Mouse (Mus musculus): ENCODE data around the gene Rbm47.

Rbm47 gene

DNA sequence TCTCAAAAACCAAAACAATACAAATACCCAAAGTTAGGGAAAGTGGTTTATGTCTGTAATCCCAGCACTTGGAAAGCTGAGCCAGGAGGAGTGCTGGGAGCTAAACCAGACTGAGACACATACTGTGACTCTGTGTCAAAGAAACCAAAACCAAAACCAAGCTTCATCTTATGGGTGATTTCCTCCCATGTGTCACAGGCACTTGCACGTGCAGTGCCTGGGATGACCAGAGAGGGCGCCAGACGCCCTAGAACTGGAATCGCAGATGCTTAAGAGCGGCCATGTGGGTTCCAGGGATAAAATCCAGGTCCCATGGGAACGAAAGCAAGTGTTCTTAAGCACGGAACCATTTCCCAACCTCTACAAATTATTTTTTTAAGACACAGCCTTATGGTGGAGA lies 89.6 kb downstream of the Rbm47 start:
- DNase-seq: peak; percentile 63

DNA sequence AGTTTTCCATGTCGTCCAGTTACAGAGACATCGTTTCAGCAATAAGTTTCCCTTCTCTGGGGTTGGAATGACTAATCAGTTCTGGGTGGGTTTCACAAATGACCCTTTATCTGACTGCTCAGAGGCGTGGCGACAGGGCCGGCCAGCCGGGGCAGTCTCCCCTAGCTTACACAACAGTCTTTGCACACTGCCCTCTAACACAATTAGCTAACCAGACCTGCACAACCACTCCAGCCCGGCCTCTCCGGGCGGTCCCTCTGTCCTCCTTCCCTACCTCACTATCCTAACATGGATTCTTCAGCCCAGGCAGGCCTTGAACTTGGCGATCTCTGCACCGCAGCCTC lies 90.7 kb downstream of the Rbm47 start:
- peak; percentile 68 for DNase-seq

DNA sequence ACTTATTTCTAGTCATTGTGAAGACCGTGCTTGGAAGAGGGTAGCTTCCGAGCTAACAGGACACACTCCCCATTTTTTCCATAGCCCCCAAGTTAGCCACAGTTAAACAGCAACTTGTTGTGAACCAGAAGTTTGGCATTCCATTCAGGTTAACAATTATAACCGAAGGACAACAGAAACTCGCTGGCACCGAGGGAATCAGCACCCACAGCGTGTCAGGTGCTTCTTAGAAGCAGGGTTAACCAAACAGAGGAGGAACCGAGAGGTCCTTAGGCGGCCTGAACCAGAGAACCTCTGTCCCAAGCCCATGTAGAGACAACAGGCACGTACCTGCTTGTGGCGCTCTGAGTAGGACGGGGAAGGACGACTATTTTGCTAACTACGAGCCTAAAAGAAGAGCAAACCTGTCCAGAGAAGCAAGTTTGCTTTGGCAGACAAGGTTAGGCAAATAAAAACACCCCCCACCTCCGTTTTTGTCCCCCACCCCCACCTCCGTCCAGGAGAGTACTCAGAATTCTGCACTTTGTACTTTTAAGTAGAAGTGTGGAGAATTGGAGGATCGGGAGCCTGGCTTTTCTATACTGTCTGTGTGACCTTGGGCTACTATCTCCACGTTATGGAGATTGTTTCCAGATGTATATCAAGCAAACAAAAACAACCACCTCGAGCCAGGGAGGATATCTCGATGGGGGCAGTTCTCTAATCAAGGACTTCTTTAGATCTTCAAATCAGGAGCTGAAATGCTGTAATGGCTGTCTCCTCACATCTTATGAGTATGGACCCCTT lies 91.3 kb downstream of the Rbm47 start:
- peak; percentile 87 for DNase-seq

DNA sequence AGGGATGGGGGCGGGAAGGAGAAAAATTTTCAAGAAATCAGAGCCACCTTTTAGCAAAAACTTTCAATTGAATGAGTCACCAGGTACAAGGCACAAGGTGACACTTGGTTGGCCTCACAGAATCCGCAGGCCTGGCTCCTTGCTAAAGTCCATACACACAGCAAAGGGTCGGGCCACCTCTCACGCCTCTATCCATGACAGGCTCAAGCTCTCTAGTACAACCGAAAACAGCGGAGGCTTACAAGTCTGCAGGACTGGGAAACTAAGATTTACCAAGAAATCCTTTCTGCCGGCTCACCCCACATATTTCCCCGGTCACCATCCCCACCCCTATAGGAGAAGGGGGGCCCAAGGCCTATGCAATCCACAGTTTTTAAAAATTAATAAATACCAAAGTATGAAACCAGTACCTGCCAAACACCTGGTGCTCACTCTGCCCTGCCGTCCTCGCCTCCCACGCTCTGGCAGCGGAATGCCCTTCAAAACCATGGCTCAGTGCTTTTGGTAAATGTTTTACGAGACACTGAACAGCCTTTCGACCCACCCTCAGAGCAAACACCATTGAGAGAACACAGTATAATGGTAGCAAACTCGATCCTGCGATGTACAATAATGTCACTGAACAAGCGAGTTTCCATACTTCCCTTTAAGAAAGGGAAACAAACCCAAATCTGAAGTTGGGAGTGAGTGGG lies 92.2 kb downstream of the Rbm47 start:
- peak; percentile 89 for DNase-seq

DNA sequence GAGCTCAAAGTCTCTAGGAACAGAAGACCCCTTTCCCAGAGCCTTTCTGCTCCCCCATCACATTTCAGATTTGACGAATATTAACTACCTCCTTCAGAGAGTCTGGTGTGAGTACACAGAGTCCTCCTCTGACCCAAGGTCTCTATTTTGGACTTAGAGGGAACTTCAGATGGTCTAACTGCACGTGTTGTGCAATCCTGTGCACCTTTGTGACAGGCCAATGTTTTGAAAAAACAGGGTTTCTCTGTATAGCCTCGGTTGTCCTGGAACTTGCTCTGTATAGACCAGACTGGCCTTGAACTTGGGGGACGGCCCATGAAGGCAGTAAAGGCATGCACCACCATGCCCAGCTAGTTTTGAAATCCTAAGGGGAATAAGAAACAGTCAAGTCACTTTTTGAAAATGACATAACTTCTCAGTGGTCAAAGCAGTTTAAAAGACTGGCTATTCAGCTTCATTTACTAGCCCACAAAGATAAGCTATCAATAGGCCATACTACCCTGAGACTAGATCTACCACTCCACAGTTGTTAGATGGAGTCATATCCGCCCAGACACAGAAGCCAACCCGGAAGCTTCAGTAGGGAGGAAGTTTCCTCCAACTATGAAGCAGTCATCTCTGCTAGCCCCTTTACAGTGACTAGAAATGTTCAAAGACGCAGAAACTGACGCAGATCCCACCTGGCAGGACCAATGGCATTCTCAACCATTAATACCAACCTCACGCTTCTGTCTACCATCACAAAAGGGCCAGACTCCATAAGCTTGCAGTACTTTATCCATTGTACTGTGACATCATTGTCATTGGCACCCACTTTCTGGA lies 93.3 kb downstream of the Rbm47 start:
- DNase-seq: peak; percentile 58

DNA sequence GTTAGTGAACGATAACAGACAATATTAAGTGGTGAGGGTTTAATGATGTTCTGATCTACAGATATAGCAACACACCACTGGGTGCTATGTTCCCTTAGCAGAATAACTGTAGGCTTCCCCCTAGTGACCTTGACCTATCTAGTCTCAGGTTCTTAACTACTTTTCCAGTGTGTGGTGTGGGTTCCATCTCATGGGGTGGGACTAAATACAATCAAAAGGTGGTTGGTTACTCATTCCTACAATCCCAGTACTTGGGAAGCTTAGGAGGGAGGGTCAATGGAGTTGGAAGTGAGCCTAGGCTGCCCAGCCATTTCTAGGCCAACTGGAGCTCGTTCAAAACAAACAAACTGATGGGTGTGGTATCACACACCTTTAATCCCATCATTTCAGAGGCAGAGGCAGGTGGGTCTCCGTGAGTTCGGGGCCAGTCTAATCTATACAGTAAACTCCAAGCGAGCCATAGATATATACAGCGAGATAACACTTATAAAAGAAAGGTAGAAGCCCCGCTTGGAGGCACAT lies 94.4 kb downstream of the Rbm47 start:
- DNase-seq: peak; percentile 59

DNA sequence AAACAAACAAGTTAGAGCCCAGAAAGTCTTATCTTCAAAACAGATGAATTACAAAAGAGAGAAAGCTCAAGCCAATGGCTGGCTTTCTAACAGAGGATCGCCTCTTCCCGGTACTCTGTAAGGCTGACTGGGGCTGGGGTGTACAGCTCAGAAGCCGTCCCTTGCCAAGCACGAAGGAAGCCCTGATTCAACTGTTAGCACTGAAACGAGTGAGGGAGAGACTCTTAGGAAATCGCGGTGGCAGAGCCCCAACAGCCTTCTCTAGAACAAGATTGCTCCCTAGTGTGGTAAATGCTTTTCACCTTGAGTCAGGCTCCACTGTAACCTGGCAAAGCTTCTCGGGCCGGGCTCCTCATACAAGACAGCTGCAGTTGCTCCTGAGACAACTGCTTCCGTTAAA lies 95.5 kb downstream of the Rbm47 start:
- DNase-seq: peak; percentile 64

DNA sequence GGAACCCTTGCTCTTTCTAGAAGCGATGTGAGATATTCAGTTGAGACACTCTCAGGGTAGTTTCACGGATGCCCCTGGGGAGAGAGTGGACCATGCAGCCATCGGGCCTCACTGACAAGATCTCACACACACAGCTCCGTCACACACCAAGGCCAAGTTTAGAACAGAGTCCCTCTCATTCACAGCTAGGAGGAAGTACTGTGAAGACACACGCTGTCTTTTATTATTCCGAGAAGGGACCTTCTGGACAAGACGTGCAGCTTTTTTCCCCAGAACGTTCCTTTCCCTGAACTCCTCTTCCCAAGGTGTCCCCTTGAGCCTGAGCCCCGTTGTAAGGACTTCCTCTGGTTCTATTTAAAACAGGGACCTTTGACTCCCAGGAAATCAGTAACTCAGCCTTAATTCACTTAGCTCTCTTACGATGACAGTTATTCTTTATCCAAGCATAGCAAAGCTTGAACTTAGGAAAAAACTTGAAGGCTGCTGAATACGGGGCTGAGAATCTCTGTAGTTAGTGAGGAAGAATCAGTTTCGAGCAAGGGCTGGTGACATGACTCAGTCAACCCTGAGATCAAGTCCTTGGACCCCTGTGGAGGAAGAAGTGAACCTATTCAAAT lies 96.1 kb downstream of the Rbm47 start:
- peak; percentile 56 for DNase-seq

DNA sequence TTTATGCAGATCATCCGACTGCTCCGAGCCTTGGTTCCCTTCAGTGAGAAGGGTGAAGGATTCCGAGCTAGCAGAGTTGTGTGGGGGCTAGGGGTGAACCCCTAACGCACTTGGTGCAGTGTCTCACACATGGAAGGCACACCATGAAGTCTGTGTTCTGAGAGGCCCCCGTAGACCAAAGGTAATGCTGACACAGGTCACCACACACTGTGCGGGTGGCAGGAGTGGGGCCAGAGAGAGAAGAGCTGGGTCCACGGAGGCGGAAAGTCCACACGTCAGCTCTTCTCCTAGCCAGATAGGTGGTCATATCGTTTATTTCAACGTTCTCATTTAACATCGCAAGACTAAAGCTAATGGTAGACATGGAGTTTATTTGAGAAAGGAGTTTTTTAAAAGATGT lies 97.0 kb downstream of the Rbm47 start:
- DNase-seq: peak; percentile 59

DNA sequence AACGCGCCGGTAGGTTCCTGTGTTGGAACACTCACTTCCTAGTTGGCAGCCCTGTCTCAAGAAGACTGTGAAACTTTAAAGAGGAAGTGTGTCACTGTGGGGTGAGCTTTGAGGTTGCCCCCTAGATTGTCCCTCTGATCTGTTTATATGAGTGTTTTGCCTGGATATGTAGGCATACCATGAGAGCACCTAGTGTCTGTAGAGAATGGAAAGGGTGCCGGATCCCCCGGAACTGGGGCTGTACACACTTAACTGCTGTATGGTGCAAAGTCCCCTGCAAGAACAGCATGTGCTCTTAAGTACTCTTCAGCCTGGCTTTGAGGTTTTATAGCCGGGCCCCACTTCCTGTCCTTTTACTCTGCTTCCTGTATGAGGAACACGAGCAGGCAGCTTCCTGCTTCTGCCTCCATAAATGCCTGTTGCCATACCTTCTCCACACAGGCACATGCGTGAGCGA lies 97.9 kb downstream of the Rbm47 start:
- peak; percentile 65 for DNase-seq

DNA sequence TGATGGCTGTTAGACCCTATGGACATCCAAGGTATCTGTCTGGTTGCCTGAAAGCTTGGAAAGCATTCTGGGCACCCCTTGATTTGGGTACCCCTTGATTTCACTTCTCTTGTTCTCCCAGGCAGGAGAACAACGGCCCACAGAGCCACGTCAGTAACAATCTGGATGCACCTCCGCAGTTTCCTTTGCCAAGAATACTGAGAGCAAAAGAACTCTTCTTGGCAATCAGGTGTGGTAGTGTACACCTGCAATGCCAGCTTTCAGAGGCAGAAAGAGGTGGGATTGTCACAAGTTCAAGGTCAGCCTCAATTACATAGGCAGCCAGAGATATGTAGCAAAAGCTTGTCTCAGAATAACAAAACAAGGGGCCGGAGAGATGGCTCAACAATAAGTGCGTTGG lies 98.7 kb downstream of the Rbm47 start:
- DNase-seq: no peak

DNA sequence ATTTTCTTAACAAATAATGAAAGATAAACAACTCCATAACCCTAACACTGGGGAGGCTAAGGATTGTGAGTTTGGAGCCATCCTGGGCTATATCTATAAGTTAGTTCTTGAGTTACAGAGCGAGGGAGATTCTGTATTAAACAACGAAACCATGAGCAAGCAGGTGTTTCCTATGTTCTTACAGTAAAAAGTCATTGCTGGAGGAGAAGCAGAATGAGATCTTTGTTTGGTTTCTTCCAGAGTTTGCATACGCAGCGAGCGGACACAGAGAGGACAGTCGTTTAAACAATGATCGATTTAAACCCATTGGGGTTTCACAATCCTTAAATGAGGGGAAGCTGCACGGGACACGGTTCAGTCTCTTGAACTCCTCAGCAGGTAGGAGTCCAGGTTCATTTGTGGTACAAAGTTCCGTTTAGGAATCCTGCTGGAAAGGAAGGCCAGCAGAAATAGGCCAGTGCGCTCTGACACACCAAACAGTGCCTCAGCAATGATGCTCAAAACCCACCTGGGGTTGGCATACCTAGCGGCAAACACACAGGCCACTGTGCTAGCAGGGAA lies 99.2 kb downstream of the Rbm47 start:
- DNase-seq: no peak

DNA sequence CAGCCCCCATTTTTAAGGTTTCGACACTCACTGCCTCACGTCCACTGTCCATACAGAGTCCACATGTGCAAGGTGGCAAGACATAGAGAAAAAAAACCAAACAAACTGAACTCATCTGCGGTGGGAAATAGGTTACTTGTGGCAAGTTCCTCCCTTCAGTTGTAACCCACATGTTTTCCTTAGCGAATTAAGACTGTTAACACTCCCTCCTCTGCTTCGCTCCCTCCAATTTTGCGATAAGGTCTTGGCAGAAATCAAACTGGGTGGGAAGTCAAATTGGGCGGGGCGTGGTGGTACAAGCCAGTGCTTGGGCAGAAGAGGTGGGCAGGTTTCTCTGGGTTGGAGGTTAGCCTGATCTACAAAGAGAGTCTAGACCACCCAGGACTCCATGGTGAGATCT lies 101.2 kb downstream of the Rbm47 start:
- no peak for DNase-seq

DNA sequence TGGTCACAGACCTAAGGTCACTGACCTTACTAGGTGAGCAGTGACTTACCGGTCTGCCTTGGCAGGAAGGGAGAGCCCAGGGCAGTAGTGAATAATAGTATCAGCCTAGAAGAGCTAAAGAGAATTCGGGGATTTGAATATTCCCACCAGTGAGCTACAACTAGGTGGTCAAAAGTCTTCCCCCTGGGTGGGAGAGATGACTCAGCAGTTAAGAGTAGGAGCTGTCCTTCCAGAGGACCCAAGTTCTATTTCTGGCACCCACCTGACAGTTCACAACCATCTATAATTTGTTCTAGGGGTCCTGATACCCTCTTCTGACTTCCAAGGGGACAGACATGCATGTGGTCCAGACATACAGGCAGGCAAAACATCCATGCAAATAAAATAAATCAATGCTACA lies 102.6 kb downstream of the Rbm47 start:
- DNase-seq: no peak

DNA sequence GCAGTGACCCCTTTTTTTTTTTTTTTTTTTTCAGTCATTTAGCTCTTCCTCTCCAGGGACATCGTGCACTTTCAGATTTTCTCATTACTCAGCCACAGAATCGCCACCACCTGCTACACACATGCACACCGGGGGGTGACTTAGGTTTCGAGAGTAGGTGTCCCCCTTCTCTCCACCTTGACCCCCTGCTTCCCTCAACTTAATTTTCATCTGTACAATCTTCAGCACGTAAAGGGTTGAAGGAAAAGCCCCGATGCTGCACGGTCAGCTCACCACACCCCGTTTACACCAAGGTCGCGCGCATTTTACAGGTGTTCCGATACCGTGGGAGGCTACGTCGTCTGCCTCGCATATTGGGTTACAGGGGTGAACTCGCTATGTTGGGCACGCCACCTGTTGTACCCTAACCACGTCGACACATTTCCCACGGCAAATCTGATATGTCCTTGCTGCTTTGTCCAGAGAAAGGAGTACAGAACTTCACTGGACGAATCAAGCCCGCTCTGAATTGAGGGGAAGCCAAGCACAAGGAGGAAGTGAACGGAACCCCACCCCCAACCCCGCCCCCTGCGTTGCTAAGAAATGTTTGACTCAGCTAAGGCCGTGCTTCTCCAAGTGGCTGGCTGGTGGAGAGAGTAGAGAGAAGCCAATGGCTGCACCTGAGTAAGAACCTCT lies 103.3 kb downstream of the Rbm47 start:
- peak; percentile 70 for DNase-seq

DNA sequence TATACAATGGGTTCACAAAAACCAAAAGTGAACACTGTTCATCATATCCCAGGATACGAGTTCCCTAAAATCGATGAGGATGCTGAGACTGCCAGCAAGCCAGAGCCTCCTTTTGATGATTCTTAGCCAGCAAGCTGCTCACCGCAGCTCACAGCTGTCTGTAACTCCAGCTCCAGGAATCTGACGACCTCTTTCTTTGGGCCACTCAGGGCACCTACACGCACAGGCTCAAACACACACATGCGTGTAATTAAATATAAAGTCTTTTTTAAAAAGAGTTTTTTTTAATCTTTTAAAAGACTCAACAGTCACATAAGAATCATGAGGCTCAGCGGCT lies 103.8 kb downstream of the Rbm47 start:
- no peak for DNase-seq

DNA sequence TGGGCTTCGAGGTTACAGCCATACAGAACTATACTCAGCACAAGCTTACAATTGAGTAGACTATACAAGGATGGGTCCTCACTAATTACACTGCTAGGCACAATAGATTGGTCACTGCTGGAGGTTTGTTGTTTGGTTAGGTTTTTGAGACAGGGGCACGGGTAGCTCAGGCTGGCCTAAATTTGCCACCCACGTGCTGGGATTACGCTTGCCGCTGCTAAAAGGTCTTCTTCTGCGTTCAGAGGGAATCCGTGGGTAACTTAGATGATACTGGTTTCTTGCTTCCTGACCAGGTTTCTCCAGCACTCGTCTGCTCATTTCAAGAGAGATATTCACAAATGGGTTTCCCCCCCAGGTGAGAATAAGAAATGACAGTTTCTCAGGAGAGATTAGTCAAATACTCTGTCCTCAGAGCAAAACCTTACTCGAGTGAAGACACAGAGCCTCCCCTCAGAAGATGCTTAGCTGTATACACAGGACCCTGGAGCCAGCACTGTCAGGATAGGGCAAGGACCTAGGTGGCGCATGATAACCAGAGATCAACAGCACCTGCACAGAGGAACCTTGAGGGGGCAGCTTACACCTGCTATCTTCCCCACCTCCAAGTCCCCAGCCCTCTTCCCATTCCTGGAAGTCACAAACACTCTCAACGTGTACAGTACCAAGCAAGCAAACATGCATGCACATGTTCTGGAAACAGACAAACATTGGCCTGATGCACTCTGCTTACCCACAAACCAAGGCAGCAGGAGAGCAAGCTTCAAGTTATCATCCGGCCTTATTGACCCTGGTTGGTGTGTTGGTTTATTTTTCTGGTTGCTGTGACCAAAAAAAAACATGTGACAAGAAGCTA lies 104.6 kb downstream of the Rbm47 start:
- no peak for DNase-seq

DNA sequence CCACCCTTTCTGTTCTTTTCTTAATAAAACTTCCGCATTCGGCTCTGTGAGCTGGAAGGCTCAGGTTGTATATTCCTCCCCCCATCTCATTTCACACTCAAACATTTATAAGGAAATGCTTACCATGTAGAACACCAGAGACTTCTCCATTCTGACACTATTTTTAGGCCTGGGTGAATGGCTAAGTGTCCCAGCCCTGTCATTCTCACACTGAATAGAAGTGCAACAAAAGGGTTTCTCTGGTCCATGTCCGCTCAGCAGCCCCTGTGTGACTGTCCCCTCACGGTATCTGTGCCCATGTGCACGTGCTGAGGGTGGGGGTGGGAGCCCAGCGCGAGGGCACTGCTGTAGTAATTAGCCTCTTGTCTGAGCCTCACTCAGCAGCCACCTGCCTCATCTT lies 105.7 kb downstream of the Rbm47 start:
- DNase-seq: no peak

DNA sequence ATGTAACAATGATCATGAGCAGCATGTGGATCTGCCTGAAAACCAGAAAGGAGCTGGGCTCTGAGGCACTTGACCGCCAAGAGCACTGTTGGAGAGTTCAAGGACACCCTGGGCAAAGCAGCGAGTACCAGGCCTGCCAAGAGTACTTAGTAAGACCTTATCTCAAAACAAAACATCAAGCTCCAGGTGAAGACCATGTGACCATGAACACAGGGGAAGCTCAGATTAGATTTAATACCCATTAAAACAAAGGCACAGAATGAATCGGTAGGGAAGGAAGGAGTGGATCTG lies 110.0 kb downstream of the Rbm47 start:
- no peak for DNase-seq

DNA sequence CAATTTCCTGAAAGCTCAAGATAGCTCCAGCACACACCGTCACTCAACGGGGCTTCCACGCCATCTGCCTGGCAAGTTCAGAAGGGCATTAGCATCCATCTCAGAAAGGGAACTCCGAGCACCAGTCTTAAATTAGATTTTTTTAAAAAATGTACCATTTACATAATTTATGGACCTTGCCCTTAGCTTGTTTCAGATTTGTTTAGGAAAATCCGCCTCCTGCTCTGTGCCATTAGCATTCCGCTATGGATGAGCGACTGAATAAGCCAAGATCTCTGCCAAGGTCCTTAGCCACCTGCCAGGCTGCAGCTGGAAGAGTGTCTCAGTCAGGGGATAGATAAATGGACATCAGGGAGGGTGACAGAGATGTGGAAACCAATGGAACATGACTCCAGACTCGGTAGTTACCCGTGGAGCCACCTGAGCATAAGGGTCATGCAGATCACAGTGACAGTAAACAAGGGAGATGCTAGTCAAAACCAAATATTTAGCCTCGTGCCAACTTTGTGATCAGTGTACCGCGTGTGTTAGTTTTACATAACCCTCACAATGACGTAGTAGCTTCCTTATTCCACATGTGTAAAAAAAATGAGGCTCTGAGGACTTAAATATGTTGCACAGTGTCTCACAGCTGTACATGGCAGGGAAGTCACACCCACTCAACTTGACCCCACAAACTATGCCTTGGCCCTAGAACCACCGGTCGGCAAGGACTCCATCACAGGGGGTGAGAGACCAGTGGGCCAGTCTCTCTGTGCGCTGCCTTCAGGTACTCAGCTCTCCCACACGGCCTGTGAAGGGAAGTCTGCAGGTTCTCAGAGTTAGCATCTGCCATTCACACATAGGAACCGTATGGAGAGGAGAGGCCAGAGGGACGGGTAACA lies 110.6 kb downstream of the Rbm47 start:
- peak; percentile 67 for DNase-seq
